Mouse (Mus musculus) left cerebral cortex, adult 9 months (tissue): ENCODE data around the gene Dab1.
A peak's percentile ranks its signal among the peaks of the same experiment; 100 is the strongest.

ENCODE experiments used
- DNase-seq, 2 experiments: peaks; one replicate each; pipeline ENCODE4 v3.0.0; 2022; ENCODE audit warnings: low spot score in 2 of 2

Dab1 gene

GRCm38 (mm10) chr4:104448199-104448598 lies 829.0 kb downstream of the Dab1 start:
- no peak for DNase-seq

DNA sequence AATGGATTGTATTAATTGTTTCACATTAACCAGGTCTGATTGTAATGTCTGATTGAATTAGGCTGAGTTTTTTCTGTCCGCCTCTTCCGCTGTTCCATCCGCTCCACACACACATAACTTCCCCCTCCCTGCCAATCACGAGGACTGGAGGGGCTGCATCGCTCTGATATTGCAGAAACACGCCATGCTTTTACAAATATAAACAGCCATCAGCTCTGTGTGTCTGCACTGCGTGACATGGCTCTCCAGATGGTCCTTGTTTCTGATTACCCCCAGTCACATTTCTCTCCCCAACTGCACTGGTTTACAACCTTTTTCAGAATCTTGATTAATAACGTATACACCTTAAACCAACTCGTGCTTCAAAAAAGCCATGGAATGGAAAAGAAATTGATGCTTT lies 831.5 kb downstream of the Dab1 start:
- DNase-seq: no peak

DNA sequence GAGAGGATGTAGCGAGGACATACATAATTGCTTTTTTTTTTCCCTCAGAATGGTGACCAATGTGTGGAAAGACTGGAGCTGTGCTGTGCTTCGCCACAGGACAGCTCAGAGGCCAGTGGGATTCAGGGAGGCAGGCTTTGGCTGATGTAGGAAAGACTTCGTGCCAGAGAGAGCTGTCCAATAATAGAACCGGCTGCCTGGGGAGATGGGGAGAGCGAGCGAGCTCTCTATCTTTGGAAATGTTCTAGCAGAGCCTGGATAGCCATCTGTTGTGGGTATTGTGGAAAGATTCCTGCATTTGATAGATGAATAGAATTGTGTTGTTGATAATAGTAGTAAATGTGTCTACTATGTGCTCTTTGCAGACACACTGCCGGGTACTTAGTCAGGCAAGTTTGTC lies 833.4 kb downstream of the Dab1 start:
- DNase-seq: peak; percentile 61 to 84

- DNase-seq: no peak
Measured at GRCm38 (mm10) chr4:104455151-104455550, 836.0 kb downstream of the Dab1 start.

DNA sequence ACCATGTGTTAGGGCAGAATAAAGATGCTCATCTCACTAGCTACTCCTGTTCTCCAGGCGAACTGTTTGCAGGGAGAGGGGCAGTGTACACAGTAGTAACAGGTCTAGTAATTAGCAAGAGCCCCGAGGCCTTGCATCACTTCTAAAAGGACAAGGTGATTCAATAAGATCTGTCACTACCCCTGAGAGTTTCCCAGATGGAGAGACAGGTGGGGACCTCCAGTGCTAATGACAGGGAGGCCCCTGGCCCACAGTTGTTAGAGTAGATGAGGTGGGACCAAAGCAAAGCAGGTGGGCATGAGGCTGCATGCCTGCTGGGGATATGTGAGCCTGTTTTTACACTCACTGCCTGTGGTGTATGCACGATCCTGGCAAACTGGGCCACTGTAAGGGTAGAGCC lies 836.6 kb downstream of the Dab1 start:
- DNase-seq: no peak

- no peak for DNase-seq
Measured at GRCm38 (mm10) chr4:104456173-104456873, 837.2 kb downstream of the Dab1 start.

DNA sequence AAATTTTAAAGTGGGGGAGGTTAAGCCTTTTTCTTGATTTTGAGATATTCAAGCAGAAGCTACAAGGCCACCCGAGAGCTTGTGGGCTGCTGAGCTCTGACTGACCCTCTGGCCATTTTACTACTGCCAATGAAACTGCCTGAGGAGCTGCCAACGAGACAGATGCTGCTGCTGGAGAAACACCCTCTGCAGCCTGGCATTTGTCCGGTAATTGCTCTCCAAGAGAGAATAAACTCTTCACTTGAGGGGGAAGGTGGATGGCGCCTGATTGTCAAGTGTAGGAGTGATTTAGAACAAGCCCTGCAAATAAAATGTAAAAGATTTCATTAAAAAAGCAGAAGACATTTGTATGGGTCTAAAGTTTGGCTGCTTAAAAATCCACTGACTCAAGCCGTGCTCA lies 839.6 kb downstream of the Dab1 start:
- peak; percentile 61 to 80 for DNase-seq

DNA sequence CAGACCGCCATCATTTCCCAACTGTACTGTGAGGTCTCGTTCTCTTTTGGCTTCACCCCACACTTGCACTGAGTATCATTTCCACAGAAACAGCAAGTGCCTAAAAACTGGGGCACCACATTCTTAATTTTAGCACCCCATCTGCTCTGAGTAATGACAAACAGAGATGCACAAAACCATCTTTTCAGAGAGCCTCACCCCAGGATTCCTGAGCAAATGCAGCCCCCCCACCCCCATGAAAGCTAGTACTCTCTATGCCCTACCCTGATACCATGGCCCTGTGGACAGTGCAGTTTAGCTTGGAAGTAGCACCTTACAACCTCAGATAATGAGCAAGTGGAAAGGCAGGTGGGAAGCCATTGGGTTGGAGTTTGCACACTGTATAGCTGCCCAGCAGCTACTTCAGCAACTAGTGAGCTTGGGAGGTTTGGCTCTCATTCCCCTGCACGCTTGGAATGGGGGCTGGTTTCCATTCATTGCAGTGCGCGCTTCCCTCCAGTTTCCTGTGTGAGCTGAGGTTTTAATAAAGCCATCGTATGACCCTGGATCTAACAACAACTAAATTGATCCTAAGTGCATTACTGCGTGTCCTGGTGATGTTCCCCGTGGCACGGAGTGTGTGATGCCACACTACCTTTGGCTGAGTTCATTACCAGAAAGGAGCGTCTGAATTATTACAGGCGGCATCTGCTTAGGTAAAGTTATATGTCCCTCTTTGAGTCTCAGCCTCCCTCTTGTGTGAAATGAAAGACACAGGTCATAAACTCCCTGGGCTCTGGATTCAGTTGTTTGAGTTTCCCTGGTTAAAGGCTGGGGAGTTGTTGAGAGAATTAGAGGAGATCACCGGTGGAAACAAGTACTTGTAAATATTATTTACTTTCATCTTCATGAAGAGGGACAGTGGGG lies 842.2 kb downstream of the Dab1 start:
- peak in 1 of 2 experiments; percentile 53 for DNase-seq

DNA sequence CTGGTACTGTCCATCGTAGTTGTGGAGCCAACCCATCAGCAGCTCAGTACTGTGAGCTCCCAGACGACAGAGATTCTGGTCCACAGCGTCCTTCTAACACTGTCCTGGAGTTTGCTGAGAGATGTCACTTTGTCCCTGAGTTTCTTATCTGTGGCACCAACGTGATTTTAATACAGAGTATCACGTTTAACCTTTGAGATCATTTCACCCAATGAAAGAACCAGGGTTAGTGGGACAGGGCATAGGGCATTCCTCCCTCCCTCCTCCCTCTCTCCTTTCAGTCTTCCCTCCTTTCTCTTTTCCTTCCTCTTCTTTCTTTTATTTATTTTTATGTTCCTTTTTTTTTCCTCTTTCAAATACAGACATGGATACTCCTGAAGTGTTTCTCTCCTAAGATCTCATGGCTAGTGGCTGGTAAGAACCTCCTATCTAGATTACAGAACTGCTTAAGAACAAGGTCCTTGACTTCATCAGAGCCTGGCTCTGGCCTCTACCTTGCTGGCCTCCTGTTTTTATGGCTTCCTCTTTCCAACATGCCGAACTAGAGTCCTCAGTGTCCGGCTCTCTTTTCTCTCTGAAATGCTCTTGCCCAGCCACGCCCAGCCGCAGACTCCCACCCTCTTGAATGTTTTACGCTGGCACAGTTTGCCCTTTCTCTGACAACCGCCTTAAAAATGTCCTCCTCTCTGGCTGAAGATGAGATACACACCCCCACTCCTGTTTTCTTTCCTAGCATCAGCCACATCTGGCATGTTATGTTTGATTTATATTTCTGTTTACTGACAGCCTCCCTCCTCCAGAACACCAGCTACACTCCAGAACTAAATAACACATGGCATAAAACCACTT lies 844.0 kb downstream of the Dab1 start:
- no peak for DNase-seq

GRCm38 (mm10) chr4:104463781-104464170 lies 844.6 kb downstream of the Dab1 start:
- no peak for DNase-seq

DNA sequence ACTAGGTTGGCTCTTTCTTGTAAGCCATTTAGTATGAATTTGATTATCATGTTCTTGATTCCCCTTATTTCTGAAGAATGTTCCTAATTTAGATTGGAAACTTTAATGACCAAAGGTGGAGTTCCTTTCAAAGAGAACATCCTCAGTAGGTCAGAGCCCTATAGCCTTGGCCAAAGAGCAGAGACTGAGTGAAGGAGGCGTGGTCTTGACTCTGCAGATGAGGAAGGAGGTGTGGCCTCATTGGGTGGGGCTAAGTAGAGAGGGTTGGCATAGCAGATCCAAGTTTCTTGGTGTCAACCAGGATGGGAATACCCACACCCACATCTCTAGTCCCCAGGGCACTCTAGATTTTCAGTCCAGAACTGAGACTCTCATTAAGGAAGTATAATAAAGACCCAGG lies 846.4 kb downstream of the Dab1 start:
- DNase-seq: no peak

GRCm38 (mm10) chr4:104468666-104469065 lies 849.5 kb downstream of the Dab1 start:
- no peak for DNase-seq

- DNase-seq: no peak
Measured at GRCm38 (mm10) chr4:104472915-104473314, 853.8 kb downstream of the Dab1 start.

DNA sequence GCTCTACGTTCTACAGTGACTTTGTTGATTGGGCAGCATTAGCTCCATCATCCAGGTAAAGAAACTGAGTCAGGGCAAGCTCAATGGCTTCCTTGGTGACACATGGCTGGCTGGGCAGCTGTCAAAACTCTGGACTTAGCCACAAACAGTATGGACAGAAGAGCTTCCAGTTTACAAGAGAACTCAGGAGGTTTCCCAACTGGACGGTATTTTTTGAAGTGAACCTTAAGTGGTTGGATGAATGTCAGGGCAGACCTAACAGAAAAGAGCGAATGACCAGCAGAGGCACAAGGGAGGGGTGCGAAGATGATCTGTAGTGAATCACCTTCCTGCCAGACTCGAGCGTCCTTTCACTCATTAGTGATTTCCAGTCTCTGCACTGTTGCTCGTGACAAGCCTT lies 857.7 kb downstream of the Dab1 start:
- no peak for DNase-seq

GRCm38 (mm10) chr4:104483948-104484347 lies 864.8 kb downstream of the Dab1 start:
- no peak for DNase-seq

DNA sequence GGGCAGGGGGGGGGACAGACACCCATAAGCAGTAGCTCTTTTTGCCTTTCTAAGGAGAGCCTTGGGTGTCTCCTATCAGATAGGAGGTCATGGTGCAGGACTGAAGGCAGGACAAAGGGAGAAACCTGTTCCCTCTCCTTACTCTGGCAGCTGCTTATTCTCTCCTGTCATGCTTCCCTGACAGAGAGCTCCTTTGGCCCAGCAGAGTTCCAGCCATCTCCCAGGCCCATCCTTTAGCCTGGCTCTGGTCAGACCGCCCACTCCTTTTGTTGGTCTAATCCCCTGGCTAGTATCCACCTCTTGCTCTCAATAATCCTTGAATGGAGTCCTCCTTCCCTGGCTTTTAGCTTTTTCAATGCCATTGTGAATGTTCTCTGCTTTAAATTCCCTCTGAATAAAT lies 878.1 kb downstream of the Dab1 start:
- DNase-seq: no peak

- DNase-seq: no peak
Measured at GRCm38 (mm10) chr4:104500112-104500511, 881.0 kb downstream of the Dab1 start.

GRCm38 (mm10) chr4:104500646-104501045 lies 881.5 kb downstream of the Dab1 start:
- DNase-seq: no peak

DNA sequence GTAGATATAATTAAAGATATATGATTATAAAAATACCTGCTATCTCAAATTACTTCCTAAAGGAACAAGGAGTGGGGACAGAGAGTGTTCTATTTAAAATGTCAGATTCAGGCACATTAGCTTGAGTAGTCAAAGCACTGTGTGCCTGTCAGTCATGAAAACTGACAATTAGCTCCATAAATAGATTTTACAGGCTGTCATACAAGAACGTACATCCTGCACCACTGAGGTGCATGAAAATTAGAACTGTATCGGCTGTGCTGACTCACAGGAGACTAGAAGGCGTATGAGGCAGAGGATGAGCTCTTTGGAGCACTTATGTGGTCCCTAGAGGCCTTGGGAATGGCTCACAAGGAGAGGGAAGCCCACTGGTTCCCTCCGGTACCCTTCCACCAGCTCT lies 882.1 kb downstream of the Dab1 start:
- peak in 1 of 2 experiments; percentile 26 for DNase-seq

GRCm38 (mm10) chr4:104504916-104505315 lies 885.8 kb downstream of the Dab1 start:
- DNase-seq: no peak

GRCm38 (mm10) chr4:104509230-104509985 lies 890.2 kb downstream of the Dab1 start:
- DNase-seq: no peak
